Mouse (Mus musculus) lung, embryonic 14.5 days (tissue): ENCODE data around the gene Tbc1d22a. TPM values are rescaled to one million over a fixed set of nuclear protein-coding genes. Genes with fewer than 3 reads are reported as not detected.

Experiments used
- ATAC-seq: fragments of 200-750 bp; cut with Nextera tagmentation; 2 replicates; pipeline ENCODE4 v1.8.0; 2017; ENCODE audit warnings: mild to moderate bottlenecking, moderate TSS enrichment, moderate library complexity; ENCODE audit not compliant: insufficient read depth
- DNase-seq: peaks from one replicate; pipeline ENCODE4 v3.0.0-alpha.2; 2015
- H3K27ac ChIP-seq: fragments of 300-500 bp; sonication (generic); 2 replicates; pipeline ENCODE4 v1.5.1; 2014; ENCODE audit warnings: low read depth, mild to moderate bottlenecking, moderate library complexity
- H3K27me3 ChIP-seq: fragments of 300-500 bp; sonication (generic); 2 replicates; pipeline ENCODE4 v1.6.1; 2014; ENCODE audit warnings: low read length, control low read depth; ENCODE audit not compliant: insufficient read depth
- H3K36me3 ChIP-seq: fragments of 300-500 bp; sonication (generic); 2 replicates; pipeline ENCODE4 v1.6.1; 2014; ENCODE audit warnings: control low read depth; ENCODE audit not compliant: insufficient read depth
- H3K4me1 ChIP-seq: fragments of 300-500 bp; sonication (generic); 2 replicates; pipeline ENCODE4 v1.6.1; 2014; ENCODE audit warnings: antibody characterized with exemption, control low read depth; ENCODE audit not compliant: insufficient read depth
- H3K4me2 ChIP-seq: fragments of 300-500 bp; sonication (generic); 2 replicates; pipeline ENCODE4 v1.6.1; 2014; ENCODE audit warnings: mild to moderate bottlenecking
- H3K4me3 ChIP-seq: fragments of 300-500 bp; sonication (generic); 2 replicates; pipeline ENCODE4 v1.5.1; 2014; ENCODE audit warnings: low read depth, low read length
- H3K9ac ChIP-seq: fragments of 300-500 bp; sonication (generic); 2 replicates; pipeline ENCODE4 v1.6.1; 2014
- H3K9me3 ChIP-seq: fragments of 300-500 bp; sonication (generic); 2 replicates; pipeline ENCODE4 v1.6.1; 2016; ENCODE audit warnings: low read depth, low read length, control low read depth
- CTCF ChIP-seq: IDR thresholded peaks from 2 replicates; pipeline ENCODE4 v1.5.1; 2016; ENCODE audit warnings: antibody characterized with exemption, low read depth
- WGBS: fragments of 180-500 bp; shearing (Covaris S2); extraction: QIAGEN DNeasy Blood & Tissue Kit; methylation state at CpG from one replicate; pipeline ENCODE4 v1.1.7; 2014; 5-methylcytosine and 5-hydroxymethylcytosine counted together
- polyA plus RNA-seq: library from polyadenylated mRNA; unstranded; fragments of >200 nt; fragmentation: Nextera tagmentation; extraction: Ambion mirVana; gene quantifications from 2 replicates; pipeline ENCODE4 v1.2.1, GENCODE M21; 2014

Gene Tbc1d22a
- polyA plus RNA-seq, 1 experiment from 2014 or later, result 10.6 TPM

DNA sequence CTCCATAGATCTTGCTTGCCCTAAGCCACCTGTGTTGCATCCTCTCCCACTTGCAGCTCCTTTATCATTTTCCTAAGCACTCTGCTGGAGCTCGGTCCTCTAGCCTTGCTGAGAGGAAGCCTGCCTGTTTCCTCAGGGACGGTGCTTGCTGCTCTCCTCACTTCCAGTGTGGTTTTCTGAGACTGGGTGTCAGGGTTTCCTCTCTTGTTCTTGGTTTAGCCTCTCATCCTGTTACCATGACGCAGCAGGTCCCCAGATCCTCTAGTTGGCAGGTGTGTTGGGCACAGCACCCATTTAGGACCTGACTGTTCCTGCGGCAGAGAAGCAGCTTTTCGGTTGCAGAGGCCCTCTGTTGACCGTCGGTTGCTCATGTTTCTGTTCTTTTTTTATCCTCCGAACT, 172.1 kb downstream of the Tbc1d22a start:
- ATAC-seq (no peak), DNase-seq (no peak)
- Histone ChIP-seq H3K9ac (no peak overlapping the region), H3K4me3 (no peak overlapping the region), H3K9me3 (no peaks in the 10 kb centered on the region), H3K4me2 (no peak overlapping the region), H3K27me3 (no peaks in the 10 kb centered on the region), H3K4me1 (no peaks in the 10 kb centered on the region), H3K27ac (no peak overlapping the region), H3K36me3 (no peaks in the 10 kb centered on the region)
- TF ChIP-seq CTCF, result no peak
- 72% methylated on average over 8 of the region's 8 CpGs for WGBS

DNA sequence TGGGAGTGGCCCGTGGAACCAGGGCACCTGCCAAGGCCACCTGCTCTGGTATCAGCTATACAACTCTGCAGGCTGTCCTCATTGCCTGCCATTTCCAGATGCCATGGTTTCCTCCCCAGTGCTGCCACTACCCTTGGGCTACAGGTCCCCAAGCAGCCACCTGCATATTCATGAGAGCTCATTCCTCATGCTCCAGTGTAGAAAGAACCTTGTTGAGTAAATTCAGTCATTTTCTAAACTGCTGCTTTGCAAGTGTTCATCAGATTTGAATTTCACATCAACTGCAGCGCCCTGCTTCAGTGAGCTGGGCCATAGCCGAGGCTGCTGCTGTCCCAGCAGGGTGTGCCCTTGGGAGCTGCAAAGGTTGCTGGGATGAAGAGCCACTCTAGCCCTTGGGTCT, 174.3 kb downstream of the Tbc1d22a start:
- WGBS, result 73% methylated on average over 3 of the region's 3 CpGs
- no peak overlapping the region for H3K4me2 ChIP-seq
- DNase-seq (no peak), ATAC-seq (no peak)
- no peaks in the 10 kb centered on the region for H3K4me1 ChIP-seq
- H3K9me3 ChIP-seq, result no peaks in the 10 kb centered on the region
- no peak for TF ChIP-seq CTCF
- no peak overlapping the region for H3K4me3 ChIP-seq
- no peaks in the 10 kb centered on the region for H3K27me3 ChIP-seq
- no peak overlapping the region for H3K9ac ChIP-seq
- H3K36me3 ChIP-seq, result no peaks in the 10 kb centered on the region
- H3K27ac ChIP-seq, result no peak overlapping the region

DNA sequence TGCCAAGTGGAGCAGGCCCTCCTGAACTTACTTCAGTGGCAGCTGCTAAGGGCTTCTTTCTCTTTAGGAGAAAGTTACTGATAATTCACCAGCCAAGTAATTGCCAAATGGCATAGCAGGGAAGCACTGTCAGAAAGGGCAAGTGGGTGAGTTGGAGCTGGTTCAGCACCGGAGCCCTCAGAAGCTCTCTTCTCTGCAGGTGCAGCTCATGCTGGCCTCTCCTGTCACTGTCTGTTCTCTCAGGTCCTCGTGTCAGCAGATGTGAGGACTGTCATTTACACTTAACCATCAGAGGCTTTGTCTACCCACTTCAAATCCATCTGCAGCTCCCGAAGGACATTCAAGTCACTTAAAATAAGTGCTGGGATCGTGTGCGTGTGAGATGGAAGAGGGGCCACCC, 190.6 kb downstream of the Tbc1d22a start:
- Histone ChIP-seq H3K27me3 (no peaks in the 10 kb centered on the region), H3K4me3 (no peak overlapping the region), H3K36me3 (no peaks in the 10 kb centered on the region), H3K9me3 (no peaks in the 10 kb centered on the region), H3K9ac (no peak overlapping the region), H3K4me2 (no peak overlapping the region), H3K27ac (no peak overlapping the region), H3K4me1 (no peaks in the 10 kb centered on the region)
- ATAC-seq, result no peak
- TF ChIP-seq CTCF, result no peak
- 65% methylated on average over 5 of the region's 5 CpGs for WGBS
- no peak for DNase-seq

DNA sequence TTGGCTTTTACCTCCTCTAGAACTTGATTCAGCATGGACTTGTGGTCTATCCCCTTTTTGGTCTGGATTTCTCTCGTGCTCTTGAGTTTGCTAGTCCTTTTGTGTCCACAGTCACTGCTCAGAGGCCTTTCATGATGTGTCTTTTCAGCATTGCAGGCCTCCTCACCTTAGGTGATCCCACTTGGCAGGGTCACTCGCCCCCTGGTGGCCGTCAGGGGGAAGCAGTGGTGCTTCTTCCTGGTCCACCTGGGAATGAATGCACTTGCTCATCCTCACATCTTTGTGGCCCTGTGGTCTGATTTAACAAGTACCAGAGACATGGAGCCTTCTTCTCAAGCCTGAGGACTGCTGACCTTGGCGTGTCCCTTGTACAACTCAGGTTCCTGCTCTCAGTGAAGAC, 191.3 kb downstream of the Tbc1d22a start:
- ATAC-seq (no peak), DNase-seq (peak; percentile 60)
- no peaks in the 10 kb centered on the region for H3K36me3 ChIP-seq
- H3K27ac ChIP-seq, result no peak overlapping the region
- TF ChIP-seq CTCF, result peak; percentile 91
- no peaks in the 10 kb centered on the region for H3K4me1 ChIP-seq
- WGBS, result 22% methylated on average over 4 of the region's 4 CpGs
- no peaks in the 10 kb centered on the region for H3K9me3 ChIP-seq
- H3K27me3 ChIP-seq, result no peaks in the 10 kb centered on the region
- H3K4me3 ChIP-seq, result no peak overlapping the region
- H3K9ac ChIP-seq, result no peak overlapping the region
- no peak overlapping the region for H3K4me2 ChIP-seq

DNA sequence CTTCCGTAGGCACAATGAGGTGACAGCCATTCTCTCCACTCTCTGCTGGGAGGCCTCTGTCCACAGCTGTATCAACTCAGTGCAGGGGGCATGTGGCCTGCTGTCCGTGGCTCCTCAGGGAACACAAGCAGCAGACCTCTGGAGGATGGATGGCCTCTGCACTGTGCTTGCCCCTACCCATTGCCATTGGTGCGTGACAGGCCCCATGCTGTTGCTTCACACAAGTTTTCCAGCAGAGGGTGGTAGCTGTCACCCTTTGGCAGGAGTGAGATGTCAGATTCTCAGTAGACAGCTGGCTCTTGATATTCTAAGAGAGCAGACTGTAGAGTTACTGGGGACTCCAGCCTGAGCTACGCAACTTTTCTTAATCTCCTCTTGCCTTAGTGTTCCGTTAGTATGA, 195.1 kb downstream of the Tbc1d22a start:
- DNase-seq, result peak; percentile 61
- peak; percentile 71; the same call in 1 of the 2 replicates for ATAC-seq
- no peaks in the 10 kb centered on the region for H3K27me3 ChIP-seq
- H3K4me1 ChIP-seq, result no peaks in the 10 kb centered on the region
- H3K9ac ChIP-seq, result no peak overlapping the region
- 57% methylated on average over 5 of the region's 5 CpGs for WGBS
- no peak overlapping the region for H3K27ac ChIP-seq
- no peaks in the 10 kb centered on the region for H3K9me3 ChIP-seq
- TF ChIP-seq CTCF, result peak; percentile 65
- H3K36me3 ChIP-seq, result no peaks in the 10 kb centered on the region
- H3K4me2 ChIP-seq, result no peak overlapping the region
- H3K4me3 ChIP-seq, result no peak overlapping the region

DNA sequence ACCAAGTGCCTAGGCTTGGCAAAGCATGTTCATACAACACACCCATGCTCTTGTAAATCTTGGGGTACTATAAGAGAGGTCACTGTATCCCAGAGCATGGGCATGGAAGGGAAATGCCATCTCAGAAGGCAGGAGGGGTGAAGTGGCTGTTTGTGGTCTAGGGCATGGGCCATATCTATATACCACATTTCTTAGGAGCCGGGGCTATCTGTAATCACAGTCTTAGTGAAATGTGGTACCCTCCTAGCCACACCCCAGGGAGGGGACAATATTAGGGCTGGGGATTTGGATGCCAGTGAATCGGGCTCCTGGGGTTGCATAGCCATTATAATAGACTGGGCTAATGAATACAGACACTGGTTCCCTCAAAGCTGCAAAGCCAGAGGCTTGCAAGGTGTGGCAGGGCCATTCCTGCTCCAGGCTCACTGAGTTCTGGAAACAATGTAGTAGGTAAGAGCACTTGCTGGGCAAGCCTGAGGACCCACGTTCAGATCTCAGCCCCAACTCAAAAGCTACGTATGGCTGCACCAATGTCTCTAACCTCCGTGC, 197.3 kb downstream of the Tbc1d22a start:
- Histone ChIP-seq H3K4me3 (no peak overlapping the region), H3K9ac (no peak overlapping the region), H3K27me3 (no peaks in the 10 kb centered on the region), H3K36me3 (no peaks in the 10 kb centered on the region), H3K9me3 (no peaks in the 10 kb centered on the region), H3K27ac (no peak overlapping the region), H3K4me1 (no peaks in the 10 kb centered on the region), H3K4me2 (no peak overlapping the region)
- 79% methylated on average over 5 of the region's 5 CpGs for WGBS
- no peak for ATAC-seq
- no peak for DNase-seq
- no peak for TF ChIP-seq CTCF

DNA sequence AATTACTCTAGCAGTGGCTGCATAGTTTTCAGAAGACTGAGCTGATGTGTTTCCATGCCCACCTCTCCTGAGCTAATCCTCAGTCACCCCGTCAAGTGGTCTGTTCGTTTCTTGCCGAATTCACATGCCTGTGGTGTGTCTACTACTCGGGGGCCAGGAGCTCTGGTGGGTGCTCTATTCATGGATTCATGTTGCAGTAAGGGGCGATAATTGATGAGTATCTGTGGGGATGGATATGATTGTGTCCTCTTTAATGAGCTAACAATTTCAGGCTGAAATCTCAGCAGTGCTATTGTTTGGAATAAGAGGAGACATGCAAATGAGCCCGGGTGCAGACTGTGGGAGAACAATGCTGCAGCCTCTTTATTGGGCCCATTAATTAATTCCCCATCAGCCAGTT, 201.7 kb downstream of the Tbc1d22a start:
- no peak overlapping the region for H3K9ac ChIP-seq
- H3K27me3 ChIP-seq, result no peaks in the 10 kb centered on the region
- H3K4me1 ChIP-seq, result no peaks in the 10 kb centered on the region
- no peak overlapping the region for H3K4me2 ChIP-seq
- no peak overlapping the region for H3K27ac ChIP-seq
- ATAC-seq (no peak), DNase-seq (no peak)
- H3K4me3 ChIP-seq, result no peak overlapping the region
- H3K9me3 ChIP-seq, result no peaks in the 10 kb centered on the region
- 69% methylated on average over 6 of the region's 6 CpGs for WGBS
- no peaks in the 10 kb centered on the region for H3K36me3 ChIP-seq
- TF ChIP-seq CTCF, result no peak

DNA sequence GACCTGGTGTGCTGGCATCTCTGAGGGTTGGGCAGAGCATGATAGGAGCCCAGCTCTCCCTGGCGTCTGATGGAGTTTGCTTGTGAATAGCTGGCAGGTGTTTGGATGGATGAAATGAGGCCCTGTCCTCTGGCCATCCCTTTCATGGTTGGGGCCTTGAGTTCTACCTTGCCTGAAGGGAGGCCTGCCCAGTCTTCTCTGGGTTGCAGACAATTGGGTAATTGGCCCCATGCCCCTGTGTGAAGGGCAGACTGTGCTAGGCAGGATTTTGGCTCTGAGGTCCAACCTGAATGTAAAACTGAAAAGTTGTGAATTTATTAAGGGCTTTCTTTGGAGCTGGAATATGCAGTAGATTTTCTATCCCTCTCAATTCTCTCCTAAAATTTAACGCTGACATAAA, 204.2 kb downstream of the Tbc1d22a start:
- no peak overlapping the region for H3K9ac ChIP-seq
- H3K36me3 ChIP-seq, result no peaks in the 10 kb centered on the region
- H3K4me3 ChIP-seq, result no peak overlapping the region
- H3K4me1 ChIP-seq, result no peaks in the 10 kb centered on the region
- no peak for TF ChIP-seq CTCF
- H3K27me3 ChIP-seq, result no peaks in the 10 kb centered on the region
- DNase-seq (no peak), ATAC-seq (no peak)
- H3K27ac ChIP-seq, result no peak overlapping the region
- no peak overlapping the region for H3K4me2 ChIP-seq
- WGBS, result 84% methylated on average over 2 of the region's 2 CpGs
- no peaks in the 10 kb centered on the region for H3K9me3 ChIP-seq
